Mouse (Mus musculus): ENCODE data around the gene Tap2. TPM values are rescaled to one million over a fixed set of nuclear protein-coding genes. Genes with fewer than 3 reads are reported as not detected.

The Tap2 gene
- polyA plus RNA-seq, 1 experiment = 103 TPM

GRCm38 (mm10) chr17:34201506-34202055, 1.7 kb upstream of the Tap2 start:
- Histone ChIP-seq H3K9me3 (no peaks in the 10 kb centered on the region), H3K27me3 (replicated peaks) (peaks cover 4% of the 10 kb centered on the region), H3K4me1 (peaks cover 76% of the 10 kb centered on the region), H3K36me3 (replicated peaks; ENCODE audit: low read length) (peaks cover 34% of the 10 kb centered on the region), H3K4me3 (replicated peaks) (no peak overlapping the region)
- TF ChIP-seq GATA1 (IDR thresholded peaks at IDR 0.05; ENCODE audit: borderline replicate concordance, low read length) (no peak), FLI1 (IDR thresholded peaks at IDR 0.05; ENCODE audit: low read length) (no peak)

GRCm38 (mm10) chr17:34202760-34203442, 426 bp upstream of the Tap2 start:
- H3K36me3 ChIP-seq (replicated peaks; ENCODE audit: low read length) = peaks cover 37% of the 10 kb centered on the region
- peaks cover 74% of the 10 kb centered on the region for H3K4me1 ChIP-seq
- H3K27me3 ChIP-seq (replicated peaks) = peaks cover 4% of the 10 kb centered on the region
- peak overlapping the region; percentile 18 for H3K4me3 ChIP-seq (replicated peaks)
- no peak for TF ChIP-seq GATA1 (IDR thresholded peaks at IDR 0.05; ENCODE audit: borderline replicate concordance, low read length)
- TF ChIP-seq FLI1 (IDR thresholded peaks at IDR 0.05; ENCODE audit: low read length) = no peak
- no peaks in the 10 kb centered on the region for H3K9me3 ChIP-seq

GRCm38 (mm10) chr17:34204303-34205010, 1.1 kb downstream of the Tap2 start:
- Histone ChIP-seq H3K36me3 (replicated peaks; ENCODE audit: low read length) (peaks cover 50% of the 10 kb centered on the region), H3K4me3 (replicated peaks) (peak overlapping the region; percentile 99), H3K9me3 (no peaks in the 10 kb centered on the region), H3K4me1 (peaks cover 77% of the 10 kb centered on the region), H3K27me3 (replicated peaks) (peaks cover 4% of the 10 kb centered on the region)
- TF ChIP-seq GATA1 (IDR thresholded peaks at IDR 0.05; ENCODE audit: borderline replicate concordance, low read length) = no peak
- no peak for TF ChIP-seq FLI1 (IDR thresholded peaks at IDR 0.05; ENCODE audit: low read length)

GRCm38 (mm10) chr17:34205021-34205745, 1.9 kb downstream of the Tap2 start:
- peaks cover 81% of the 10 kb centered on the region for H3K4me1 ChIP-seq

GRCm38 (mm10) chr17:34205746-34206176, 2.4 kb downstream of the Tap2 start:
- Histone ChIP-seq H3K27me3 (replicated peaks) (peaks cover 4% of the 10 kb centered on the region), H3K9me3 (0 out of 2 replicates have a peak, but pooled peaks cover 4% of the 10 kb centered on the region), H3K36me3 (replicated peaks; ENCODE audit: low read length) (peaks cover 49% of the 10 kb centered on the region), H3K4me3 (replicated peaks) (peak overlapping the region; percentile 99), H3K4me1 (peaks cover 85% of the 10 kb centered on the region)
- no peak for TF ChIP-seq FLI1 (IDR thresholded peaks at IDR 0.05; ENCODE audit: low read length)
- TF ChIP-seq GATA1 (IDR thresholded peaks at IDR 0.05; ENCODE audit: borderline replicate concordance, low read length) = no peak

More at GRCm38 (mm10) chr17:34205021-34205745, 1.9 kb downstream of the Tap2 start:
- Histone ChIP-seq H3K4me3 (replicated peaks) (peak overlapping the region; percentile 99), H3K36me3 (replicated peaks; ENCODE audit: low read length) (peaks cover 53% of the 10 kb centered on the region), H3K27me3 (replicated peaks) (peaks cover 4% of the 10 kb centered on the region), H3K9me3 (0 out of 2 replicates have a peak, but pooled peaks cover 4% of the 10 kb centered on the region)
- TF ChIP-seq GATA1 (IDR thresholded peaks at IDR 0.05; ENCODE audit: borderline replicate concordance, low read length) (no peak), FLI1 (IDR thresholded peaks at IDR 0.05; ENCODE audit: low read length) (no peak)

- H3K4me1 ChIP-seq = peaks cover 85% of the 10 kb centered on the region
- TF ChIP-seq GATA1 (IDR thresholded peaks at IDR 0.05; ENCODE audit: borderline replicate concordance, low read length) = no peak
- TF ChIP-seq FLI1 (IDR thresholded peaks at IDR 0.05; ENCODE audit: low read length) = no peak
- H3K4me3 ChIP-seq (replicated peaks) = peak overlapping the region; percentile 59
- peaks cover 4% of the 10 kb centered on the region for H3K27me3 ChIP-seq (replicated peaks)
- H3K36me3 ChIP-seq (replicated peaks; ENCODE audit: low read length) = peaks cover 46% of the 10 kb centered on the region
- H3K9me3 ChIP-seq = 0 out of 2 replicates have a peak, but pooled peaks cover 4% of the 10 kb centered on the region
These were observed 3.4 kb downstream of the Tap2 start for GRCm38 (mm10) chr17:34206731-34207130.

- peaks cover 52% of the 10 kb centered on the region for H3K36me3 ChIP-seq (replicated peaks; ENCODE audit: low read length)
- H3K4me1 ChIP-seq = peaks cover 88% of the 10 kb centered on the region
- 0 out of 2 replicates have a peak, but pooled peaks cover 4% of the 10 kb centered on the region for H3K9me3 ChIP-seq
- TF ChIP-seq FLI1 (IDR thresholded peaks at IDR 0.05; ENCODE audit: low read length) = no peak
- no peak for TF ChIP-seq GATA1 (IDR thresholded peaks at IDR 0.05; ENCODE audit: borderline replicate concordance, low read length)
- H3K27me3 ChIP-seq (replicated peaks) = peaks cover 4% of the 10 kb centered on the region
- peak overlapping the region; percentile 23 for H3K4me3 ChIP-seq (replicated peaks)
These were observed 4.1 kb downstream of the Tap2 start for GRCm38 (mm10) chr17:34207456-34207855.

GRCm38 (mm10) chr17:34207866-34208265, 4.5 kb downstream of the Tap2 start:
- Histone ChIP-seq H3K4me1 (peaks cover 88% of the 10 kb centered on the region), H3K9me3 (0 out of 2 replicates have a peak, but pooled peaks cover 4% of the 10 kb centered on the region), H3K4me3 (replicated peaks) (peak overlapping the region; percentile 81), H3K36me3 (replicated peaks; ENCODE audit: low read length) (peaks cover 56% of the 10 kb centered on the region), H3K27me3 (replicated peaks) (peaks cover 2% of the 10 kb centered on the region)
- TF ChIP-seq GATA1 (IDR thresholded peaks at IDR 0.05; ENCODE audit: borderline replicate concordance, low read length) = no peak
- TF ChIP-seq FLI1 (IDR thresholded peaks at IDR 0.05; ENCODE audit: low read length) = no peak

- H3K4me3 ChIP-seq (replicated peaks) = no peak overlapping the region
- H3K27me3 ChIP-seq (replicated peaks) = no peaks in the 10 kb centered on the region
- TF ChIP-seq GATA1 (IDR thresholded peaks at IDR 0.05; ENCODE audit: borderline replicate concordance, low read length) (no peak), FLI1 (IDR thresholded peaks at IDR 0.05; ENCODE audit: low read length) (no peak)
- H3K9me3 ChIP-seq = 0 out of 2 replicates have a peak, but pooled peaks cover 4% of the 10 kb centered on the region
- H3K4me1 ChIP-seq = peaks cover 84% of the 10 kb centered on the region
- peaks cover 61% of the 10 kb centered on the region for H3K36me3 ChIP-seq (replicated peaks; ENCODE audit: low read length)
These were observed 5.1 kb downstream of the Tap2 start for GRCm38 (mm10) chr17:34208421-34208820.

Data from megakaryocyte, embryonic 14.5 days (primary cell).